Mouse (Mus musculus): ENCODE data around the gene Naaladl2. TPM values are rescaled to one million over a fixed set of nuclear protein-coding genes. Genes with fewer than 3 reads are reported as not detected.

Gene Naaladl2
- polyA plus RNA-seq, 1 experiment: 0.52 TPM

DNA sequence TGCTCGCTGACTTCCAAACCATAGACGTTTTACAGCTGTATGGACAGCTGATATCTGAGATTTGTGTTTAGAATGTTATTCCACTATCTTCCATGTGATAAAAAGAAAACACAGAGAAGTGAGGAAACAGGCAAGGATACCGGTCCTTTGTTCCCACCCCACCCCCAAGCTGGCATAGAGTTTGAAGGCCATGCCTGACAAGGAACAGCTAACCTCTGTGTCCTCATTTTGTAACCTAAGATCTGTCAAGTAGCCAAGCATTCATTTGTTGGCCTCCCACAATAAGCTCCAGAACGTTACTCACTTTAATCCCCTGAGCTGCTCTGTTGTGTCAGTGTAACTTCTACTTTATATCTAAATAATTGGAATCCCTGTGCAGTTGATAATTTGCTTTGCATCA, 161.9 kb downstream of the Naaladl2 start:
- DNase-seq (ENCODE audit: extremely low spot score in 1 of 2, low spot score in 1 of 2): no peak

DNA sequence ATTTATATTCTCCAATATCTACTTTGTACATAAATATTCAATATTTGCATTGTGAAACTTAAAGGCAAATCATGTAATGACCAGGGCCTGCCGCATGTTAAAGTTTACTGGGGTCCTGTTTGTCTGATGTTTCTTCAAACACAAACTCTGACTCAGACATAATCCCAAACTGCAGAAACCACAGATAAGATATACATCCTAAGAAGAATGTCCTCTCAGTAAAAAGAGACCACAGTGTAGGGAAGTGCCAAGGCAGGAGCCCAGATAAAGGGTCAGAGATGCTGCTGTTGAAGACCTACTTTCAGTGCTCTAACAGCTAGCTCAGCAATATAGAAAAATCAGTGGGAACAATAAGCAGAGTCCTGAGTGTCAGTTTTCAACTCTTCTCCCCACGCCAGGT, 201.9 kb downstream of the Naaladl2 start:
- no peak for DNase-seq (ENCODE audit: extremely low spot score in 1 of 2, low spot score in 1 of 2)

DNA sequence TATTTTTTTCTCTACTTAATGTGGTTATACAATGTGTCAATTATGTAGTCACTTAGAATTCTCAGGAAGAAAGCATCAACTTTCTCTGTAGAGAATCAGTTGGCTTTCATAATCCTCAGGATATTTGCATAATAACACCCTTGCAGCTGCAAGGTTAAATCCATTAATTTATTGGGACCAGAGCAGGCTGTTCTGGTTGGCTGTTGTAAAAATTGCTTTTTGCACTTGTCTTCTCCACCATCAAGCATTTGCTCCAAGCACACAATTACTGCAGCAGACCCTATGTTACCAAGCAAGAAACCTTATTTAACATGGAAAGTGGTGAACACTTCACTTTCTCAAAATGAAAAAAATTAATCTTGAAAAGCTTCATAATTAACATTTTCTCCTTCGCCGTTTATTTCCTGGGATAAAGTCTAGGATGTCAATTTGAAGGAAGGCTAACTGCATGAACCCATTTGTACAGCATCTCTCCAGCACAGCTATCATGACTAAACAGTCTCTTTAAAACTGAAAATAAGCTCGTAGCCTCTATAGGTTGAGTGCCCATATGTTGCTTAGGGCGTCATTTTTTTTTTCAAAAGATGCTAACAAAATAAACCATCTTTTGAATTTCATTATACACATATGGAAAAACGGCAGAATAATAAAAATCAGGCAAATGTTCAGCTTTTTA, 205.4 kb downstream of the Naaladl2 start:
- DNase-seq (ENCODE audit: extremely low spot score in 1 of 2, low spot score in 1 of 2): no peak

DNA sequence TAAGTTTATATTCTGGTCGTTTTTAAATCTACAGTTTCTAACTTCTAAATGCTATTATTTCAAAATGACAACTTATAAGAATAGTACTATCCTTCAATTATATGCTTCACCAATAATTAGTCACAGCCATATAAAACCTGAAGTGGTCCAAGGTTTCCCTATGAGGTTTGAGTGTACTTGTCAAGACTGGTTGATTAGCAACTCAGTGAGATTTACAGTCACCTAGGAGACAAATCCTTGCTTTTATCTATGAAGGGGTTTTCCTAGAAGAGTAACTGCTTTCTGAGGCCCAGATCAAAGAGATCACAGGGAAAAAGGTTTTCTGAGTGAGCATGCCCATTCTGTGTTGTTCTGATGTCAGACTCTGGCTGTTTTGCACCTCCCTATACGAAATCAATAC, 222.2 kb downstream of the Naaladl2 start:
- DNase-seq (ENCODE audit: extremely low spot score in 1 of 2, low spot score in 1 of 2): no peak

DNA sequence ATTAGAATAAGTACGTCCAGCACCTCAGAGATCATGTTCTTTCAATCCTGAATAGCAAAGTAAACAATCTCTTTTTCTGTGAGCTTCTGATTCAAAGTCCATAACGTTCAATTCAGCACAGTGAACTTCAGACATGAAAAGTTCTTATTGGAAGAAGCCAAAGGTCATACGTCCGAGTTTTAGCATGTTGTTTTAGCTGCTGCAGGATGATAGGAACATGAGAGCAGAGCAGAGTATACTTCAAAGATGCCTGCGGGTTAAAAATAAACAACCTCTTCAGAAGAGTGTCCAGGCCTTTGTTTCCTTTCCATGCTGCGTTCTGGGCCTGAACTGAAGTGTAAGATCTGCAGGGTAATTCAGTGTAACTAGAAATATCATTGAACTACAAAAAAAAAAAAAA, 222.7 kb downstream of the Naaladl2 start:
- no peak for DNase-seq (ENCODE audit: extremely low spot score in 1 of 2, low spot score in 1 of 2)

DNA sequence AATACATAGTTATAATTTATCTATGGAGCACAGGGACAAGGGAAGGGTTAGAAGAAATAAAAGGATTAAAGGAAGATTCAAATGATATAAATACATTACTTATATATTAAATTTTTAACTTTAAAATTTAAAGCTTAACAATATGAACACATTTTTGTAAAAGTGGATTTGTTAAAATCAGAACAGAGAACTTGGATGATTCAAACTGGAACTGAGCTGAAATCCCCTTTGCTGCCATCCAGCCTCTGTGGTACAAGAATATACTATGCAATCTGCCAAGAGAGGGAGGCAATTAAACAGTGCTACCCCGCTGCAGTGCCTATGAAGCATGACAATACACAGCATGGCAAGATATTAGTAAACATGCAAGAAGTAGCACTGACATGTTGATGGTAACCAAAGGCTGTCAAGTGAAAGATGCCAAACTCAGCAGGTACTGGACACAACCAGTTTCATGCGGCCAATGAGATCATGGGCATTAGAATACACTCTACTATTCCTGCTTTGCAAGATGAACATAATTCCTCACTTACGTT, 238.6 kb downstream of the Naaladl2 start:
- no peak for DNase-seq (ENCODE audit: extremely low spot score in 1 of 2, low spot score in 1 of 2)

DNA sequence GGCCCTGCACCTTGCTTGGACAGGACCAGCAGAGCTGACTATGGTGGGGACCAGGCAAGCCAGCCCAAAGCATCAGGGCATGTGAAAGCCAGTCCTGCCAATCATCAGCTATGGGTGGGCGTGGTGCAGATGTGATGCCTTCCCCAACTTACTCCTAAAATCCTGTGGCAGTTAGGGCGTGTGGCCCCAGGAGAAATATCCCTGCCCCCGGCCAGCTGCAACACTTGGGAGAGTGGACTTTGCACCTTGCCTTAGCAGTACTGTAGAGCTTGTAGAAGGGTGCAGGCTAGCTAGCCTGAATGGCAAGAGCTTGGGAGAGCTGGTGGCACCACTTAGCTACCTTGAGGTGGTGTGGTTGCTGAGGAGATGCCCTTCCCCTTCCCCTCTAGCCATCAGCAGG, 255.3 kb downstream of the Naaladl2 start:
- DNase-seq (ENCODE audit: extremely low spot score in 1 of 2, low spot score in 1 of 2): no peak

DNA sequence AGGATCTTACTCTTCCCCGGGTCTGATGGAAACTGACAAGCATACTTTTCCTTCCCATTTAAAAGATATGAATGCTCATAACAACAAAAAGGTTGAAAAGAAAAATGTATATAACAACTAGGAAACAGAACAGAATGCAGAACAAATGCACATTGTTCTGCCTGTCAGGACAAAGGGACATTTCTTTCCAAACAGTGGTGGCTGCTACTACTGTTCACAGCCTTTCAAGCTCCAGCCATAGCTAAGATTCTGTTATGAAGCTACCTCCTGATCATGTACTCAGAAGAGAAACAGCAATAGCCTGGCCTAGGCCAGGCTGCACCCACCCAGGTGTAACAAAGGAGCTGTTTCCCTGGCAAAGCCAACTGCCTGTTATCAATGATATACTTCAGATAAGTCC, 271.8 kb downstream of the Naaladl2 start:
- no peak for DNase-seq (ENCODE audit: extremely low spot score in 1 of 2, low spot score in 1 of 2)

DNA sequence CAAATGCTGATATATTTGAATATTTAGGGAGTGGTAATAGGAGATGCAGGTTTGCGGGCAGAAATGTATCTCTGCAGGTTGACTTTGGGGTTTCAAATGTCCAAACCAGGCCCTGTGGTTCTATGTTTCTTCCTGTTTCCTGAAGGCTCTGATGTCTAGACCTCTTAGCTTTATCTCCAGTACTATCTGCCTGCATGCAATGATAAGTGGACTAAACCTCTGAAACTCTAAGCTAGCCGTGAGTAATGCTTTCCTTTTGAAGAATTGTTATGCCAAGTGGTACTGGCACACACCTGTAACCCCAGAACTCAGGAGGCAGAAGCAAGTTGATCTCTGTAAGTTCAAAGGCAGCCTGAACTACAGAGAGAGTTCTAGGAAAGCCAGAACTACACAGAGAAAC, 291.1 kb downstream of the Naaladl2 start:
- DNase-seq (ENCODE audit: extremely low spot score in 1 of 2, low spot score in 1 of 2): no peak

DNA sequence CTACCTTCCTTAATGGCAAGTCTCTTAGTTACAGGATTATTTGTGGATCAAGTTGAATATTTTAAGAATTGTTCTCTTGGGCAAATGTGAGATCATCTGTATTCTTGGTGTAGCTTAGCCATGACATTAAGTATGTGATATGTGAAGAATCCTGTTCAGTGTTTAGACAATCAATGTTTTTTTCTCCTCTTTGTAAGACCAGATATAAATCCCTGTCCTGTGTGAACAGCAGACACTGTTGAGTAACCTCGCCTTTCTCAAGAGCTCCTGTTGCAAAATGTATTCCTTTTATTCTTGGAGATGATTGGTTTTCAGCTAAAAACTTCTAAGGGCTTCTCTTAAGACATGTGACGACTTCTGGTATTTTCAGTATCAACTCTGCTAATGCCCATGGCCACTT, 347.3 kb downstream of the Naaladl2 start:
- DNase-seq (ENCODE audit: extremely low spot score in 1 of 2, low spot score in 1 of 2): no peak

DNA sequence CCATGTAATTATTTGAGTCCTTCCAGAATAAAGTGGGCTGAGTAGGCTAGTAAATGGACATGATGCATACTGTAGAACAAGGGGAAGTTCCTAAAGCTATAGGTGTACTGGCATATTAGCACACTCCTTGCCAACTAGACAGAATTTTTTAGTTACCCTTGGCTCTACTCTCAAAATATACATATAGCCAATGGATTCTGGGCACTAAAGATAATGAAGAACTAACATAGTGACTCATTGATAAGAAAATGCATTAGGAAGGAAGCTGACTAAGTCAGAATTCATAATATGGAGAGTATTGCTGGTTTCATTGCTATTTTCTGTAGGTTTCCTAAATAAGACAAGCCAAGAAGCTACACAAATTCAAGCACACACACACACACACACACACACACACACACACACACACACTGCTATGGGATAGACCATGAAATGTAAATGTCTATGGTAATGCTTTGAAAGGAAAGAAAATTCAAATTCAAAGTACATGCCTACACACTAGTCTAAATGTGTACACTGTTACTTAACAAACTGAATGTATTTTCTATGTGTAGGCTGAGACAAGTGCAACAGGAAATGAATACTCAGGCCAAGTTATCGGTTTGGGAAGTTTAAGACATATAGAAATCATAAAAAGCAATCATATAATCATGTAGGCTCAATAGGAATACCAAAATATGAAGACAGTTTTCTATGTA, 356.5 kb downstream of the Naaladl2 start:
- peak in 1 of 2 experiments; percentile 38 for DNase-seq (ENCODE audit: extremely low spot score in 1 of 2, low spot score in 1 of 2)

DNA sequence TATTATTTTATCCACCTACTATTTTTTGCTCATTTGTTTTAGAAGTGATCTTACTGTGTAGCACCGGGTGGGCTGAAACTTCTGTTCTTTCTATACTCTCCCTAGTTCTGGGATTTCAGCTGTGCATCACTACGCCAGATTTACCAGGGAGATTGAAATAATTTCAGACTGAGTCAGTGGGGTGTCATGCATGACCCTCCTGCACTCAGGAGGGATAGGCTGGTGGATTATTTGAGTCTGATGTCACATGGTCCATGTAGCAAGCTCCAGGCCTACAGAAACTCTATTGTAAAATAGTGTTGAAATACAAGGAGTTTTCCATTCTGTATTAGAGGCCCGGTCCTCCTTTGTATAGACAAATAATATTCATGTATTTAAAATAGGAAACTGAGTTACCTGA, 360.0 kb downstream of the Naaladl2 start:
- DNase-seq (ENCODE audit: extremely low spot score in 1 of 2, low spot score in 1 of 2): no peak

DNA sequence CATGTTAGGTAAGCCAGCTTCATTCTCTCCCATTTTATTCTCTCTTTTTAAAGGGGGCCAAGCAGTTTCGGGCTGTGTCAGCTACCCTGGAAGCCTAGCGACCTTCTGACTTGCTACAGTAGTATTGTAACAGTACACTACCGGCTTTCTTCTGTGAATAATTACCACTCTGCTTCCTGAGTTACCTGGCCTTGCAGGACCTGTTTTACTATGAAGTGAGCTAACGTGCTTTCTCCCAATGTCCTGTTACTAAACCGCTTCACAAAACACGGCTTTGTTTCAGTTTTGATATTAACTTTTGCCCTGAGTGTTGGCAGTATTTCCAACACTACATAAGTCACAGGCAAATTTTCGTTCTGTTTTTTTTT, 360.6 kb downstream of the Naaladl2 start:
- no peak for DNase-seq (ENCODE audit: extremely low spot score in 1 of 2, low spot score in 1 of 2)

DNA sequence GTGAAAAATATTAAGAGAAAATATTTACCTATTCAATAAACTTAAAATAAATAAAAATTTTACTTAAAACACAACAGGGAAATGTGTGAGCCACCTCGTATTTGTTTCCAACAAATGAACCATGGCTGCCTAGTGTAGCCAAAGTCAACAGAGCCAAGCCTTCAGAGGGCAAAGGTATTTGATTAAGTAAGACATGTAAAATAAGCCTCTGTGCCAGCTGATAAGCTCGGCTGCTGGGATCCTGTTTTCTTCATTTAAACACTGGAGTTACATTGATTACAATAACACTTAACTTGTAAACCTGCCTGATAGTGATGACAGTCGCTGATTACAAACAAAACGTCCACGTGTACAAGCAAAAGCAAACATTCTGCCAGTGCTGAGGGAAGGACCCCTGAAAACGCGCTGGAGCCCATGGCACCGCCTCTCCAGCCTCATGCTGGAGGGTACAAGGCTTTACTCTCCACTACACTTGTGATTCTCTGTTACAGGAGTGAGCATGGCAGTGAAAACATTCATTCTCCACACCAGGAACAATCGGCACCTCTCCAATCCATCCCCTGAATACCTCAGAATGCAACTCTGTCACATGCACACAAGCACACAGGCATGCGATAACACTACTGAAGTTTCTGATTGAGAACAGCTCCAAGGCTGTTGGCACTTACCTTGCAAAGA, 361.1 kb downstream of the Naaladl2 start:
- no peak for DNase-seq (ENCODE audit: extremely low spot score in 1 of 2, low spot score in 1 of 2)

DNA sequence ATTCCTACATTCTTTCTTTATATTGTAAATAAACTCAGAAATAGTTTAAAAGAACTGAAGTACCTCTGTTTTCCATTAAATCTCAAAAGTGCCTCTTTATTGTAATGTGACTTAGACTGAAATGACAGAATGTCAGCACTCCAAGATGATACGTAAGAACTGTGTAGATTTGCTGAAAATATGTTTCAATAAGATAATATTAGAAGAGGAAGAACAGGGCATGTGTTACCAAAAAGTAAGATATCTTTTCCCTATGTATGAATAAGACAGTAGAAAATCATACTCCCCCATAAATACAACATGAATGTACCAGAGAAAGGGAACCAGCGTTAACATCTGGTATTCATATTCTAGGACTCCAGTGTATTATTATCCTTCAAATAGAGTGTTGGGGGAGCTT, 362.4 kb downstream of the Naaladl2 start:
- no peak for DNase-seq (ENCODE audit: extremely low spot score in 1 of 2, low spot score in 1 of 2)

DNA sequence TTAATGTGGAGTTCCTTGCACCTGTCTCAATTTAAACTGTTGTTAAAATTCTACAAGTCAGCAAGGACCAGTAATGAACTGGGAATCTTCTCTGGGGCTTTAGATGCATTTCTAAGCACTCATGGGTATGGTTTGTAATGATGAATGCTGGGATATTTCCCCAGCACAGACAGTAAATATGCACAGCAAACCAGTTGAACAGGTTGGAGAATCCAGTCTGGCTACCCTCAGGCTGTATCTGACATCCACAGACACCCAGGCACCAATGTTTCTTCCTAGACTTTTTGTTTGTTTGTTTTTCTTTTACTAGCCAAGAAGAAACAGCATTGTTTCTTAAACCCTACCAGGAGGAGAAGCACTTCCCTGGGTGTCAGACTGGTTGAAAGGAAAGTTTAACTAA, 365.6 kb downstream of the Naaladl2 start:
- DNase-seq (ENCODE audit: extremely low spot score in 1 of 2, low spot score in 1 of 2): no peak

DNA sequence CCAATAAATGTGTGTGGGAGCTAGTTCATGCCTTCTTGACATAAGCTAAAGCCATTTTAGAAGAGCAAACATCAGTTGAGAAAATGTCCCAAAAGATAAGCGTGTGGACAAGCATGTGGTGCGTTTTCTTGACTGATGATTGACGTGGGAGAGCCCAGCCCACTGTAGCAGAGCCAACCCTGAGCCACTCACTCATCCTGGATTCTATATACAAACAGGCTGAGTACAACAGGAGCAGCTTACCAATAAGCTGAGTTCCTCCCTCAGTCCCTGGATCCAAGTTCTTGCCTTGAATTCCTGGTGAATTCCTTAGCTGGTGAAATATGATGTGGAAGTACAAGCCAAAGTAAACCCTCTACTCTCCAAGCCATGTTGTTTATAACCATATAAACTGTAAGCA, 395.0 kb downstream of the Naaladl2 start:
- no peak for DNase-seq (ENCODE audit: extremely low spot score in 1 of 2, low spot score in 1 of 2)

DNA sequence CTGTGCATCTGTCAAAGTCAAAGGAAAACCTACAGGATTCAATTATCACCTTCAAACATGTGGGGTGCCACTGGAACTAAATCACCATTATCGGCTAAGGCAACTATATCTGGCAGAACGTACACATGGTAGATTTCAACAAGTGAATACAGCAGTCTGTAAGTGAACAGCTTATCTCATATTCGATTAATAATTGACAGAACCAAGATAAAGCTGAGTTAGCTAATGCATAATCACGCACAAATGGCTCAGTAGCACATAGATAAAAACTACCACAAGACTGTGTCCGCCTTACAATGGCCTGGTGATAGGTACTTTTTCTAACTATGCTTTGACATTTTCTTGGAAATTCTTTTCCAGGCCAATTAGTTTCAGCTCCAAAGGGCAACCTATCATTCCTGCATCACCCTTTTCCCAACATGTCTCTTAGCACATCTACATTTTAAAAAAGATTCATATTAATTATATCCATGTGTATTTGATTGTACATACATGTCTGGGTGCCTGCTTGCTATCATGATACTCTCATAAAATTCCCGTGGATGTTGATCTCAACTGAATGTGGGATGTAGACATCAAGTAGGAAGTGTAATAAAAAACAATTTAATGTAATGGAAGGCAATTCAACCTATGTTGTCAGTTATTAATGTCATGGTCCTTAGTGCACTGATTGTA, 396.7 kb downstream of the Naaladl2 start:
- no peak for DNase-seq (ENCODE audit: extremely low spot score in 1 of 2, low spot score in 1 of 2)

DNA sequence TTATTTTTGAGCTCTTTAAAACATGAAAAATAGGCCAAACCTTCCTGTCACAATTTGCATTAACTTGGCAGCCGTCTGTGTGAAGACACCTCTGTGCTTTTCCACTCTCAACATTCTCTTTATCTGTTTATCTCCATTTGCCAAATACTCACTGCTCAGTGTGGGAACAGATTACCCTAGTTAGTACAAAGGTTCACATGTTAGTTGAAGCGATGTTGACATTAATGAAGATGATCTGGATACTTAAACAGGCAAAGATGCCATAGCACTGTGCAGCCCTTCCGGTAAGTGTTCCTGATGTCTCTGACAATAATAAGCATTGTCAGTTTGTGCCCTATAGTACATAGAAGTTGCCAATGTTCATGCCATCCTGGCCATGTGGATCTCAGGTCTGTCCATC, 400.1 kb downstream of the Naaladl2 start:
- no peak for DNase-seq (ENCODE audit: extremely low spot score in 1 of 2, low spot score in 1 of 2)

DNA sequence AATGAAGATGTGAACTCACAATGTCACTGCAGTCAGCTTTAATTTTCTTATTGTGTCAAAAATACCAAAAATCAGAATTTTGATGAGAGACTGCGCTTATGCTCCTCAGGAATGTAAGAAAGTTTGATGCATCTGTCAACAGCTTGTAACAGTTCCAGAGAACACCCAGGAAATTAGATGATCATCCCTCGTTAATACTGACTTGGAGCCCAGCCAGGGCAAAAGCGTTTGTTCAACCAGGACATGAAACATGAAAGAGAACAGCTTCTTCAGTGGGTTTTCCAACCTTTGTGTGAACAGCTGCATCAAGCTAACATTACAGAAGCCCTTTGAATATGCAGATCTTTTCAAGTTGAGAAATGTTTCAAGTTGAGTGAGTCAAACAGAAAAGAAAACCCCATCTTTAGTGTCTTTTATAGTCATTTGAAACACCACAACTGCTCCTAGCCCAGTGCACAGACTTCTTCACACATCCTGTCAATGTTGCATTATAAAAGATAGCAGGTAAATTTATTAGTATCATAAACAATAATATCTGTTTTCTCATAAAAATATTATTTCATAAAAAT, 424.8 kb downstream of the Naaladl2 start:
- DNase-seq (ENCODE audit: extremely low spot score in 1 of 2, low spot score in 1 of 2): no peak

DNA sequence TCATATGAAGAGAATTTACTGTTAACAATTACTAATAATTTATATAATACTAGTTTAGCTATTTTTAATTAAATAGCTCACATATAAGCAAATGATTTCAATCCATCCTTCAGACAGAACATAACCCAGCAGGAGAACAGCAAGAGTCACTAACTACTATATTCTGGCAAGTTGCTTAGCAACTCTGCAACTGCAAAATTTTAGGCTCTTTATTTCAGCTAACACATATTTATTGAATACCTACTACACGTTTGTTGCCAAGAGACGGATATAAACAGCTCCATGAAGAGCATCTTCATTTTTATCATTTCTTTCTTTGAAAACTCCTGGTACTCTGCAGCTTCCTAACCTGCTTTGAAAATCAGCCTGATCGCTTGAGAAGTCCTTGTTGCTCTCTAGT, 429.3 kb downstream of the Naaladl2 start:
- DNase-seq (ENCODE audit: extremely low spot score in 1 of 2, low spot score in 1 of 2): peak in 1 of 2 experiments; percentile 19

Data from frontal cortex, adult 2 months (tissue).